Mouse (Mus musculus): Measurements from ENCODE around the gene Cntln. TPM values are rescaled to one million over a fixed set of nuclear protein-coding genes. Genes with fewer than 3 reads are reported as not detected.
A peak's percentile ranks its signal among the peaks of the same experiment; 100 is the strongest.

Gene Cntln
- polyA plus RNA-seq, 1 experiment from 2014 or later: 5.0 TPM

DNA sequence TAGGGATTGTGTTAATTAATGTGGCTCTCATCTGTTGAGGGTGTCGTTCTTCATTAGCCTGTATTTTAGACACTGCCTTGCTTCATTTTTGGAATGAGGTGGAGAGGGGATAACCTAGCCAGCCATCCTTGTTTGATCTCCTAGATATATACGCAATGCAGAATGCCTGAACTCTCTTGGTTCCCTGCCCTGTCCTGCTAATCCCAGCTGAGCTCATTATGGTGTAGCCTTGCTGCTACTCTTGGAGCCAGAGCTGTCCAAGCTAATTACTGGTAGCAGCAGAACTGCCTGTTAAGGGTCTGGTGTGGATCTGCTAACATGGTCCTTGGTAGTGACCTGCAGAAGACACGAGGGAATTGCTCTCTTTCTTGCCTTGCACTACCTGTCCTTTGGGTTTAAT, 122.7 kb downstream of the Cntln start:
- ATAC-seq: no peak
- H3K4me1 ChIP-seq (replicated peaks; ENCODE audit: control insufficient read depth, insufficient read depth, low read length): no peaks in the 10 kb centered on the region
- H3K9ac ChIP-seq (replicated peaks; ENCODE audit: low read depth, low read length): no peak overlapping the region
- no peaks in the 10 kb centered on the region for H3K27me3 ChIP-seq (replicated peaks; ENCODE audit: control insufficient read depth, insufficient read depth, low read length)
- WGBS: 43% methylated on average over 3 of the region's 3 CpGs
- H3K4me3 ChIP-seq (replicated peaks; ENCODE audit: low read length): no peak overlapping the region
- H3K4me2 ChIP-seq (ENCODE audit: low read length): no peak overlapping the region
- H3K36me3 ChIP-seq (ENCODE audit: control insufficient read depth, insufficient read depth): no peaks in the 10 kb centered on the region
- H3K9me3 ChIP-seq (ENCODE audit: control insufficient read depth, low read length): no peaks in the 10 kb centered on the region
- no peak overlapping the region for H3K27ac ChIP-seq (ENCODE audit: low read length)

DNA sequence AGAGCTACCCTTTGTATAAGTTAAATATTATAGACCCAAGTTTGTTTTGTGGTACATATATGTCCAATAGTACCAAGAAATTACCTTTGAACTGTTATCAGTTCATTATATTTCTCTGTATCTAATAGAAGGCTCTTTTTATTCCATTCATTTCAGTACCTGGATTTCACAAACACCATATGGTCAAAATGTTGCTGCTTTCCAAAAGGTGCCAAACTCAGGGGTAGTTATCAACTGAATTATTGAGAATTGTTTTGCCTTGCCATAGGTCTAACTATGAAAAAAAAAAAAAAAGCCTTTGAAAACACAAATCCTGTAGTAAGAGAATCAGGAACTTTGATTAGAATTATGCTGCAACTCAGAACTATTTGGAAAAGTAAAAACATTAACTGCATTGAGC, 126.7 kb downstream of the Cntln start:
- Histone ChIP-seq H3K27me3 (replicated peaks; ENCODE audit: control insufficient read depth, insufficient read depth, low read length) (no peaks in the 10 kb centered on the region), H3K4me1 (replicated peaks; ENCODE audit: control insufficient read depth, insufficient read depth, low read length) (no peaks in the 10 kb centered on the region), H3K4me2 (ENCODE audit: low read length) (no peak overlapping the region), H3K9ac (replicated peaks; ENCODE audit: low read depth, low read length) (no peak overlapping the region), H3K9me3 (ENCODE audit: control insufficient read depth, low read length) (no peaks in the 10 kb centered on the region), H3K36me3 (ENCODE audit: control insufficient read depth, insufficient read depth) (no peaks in the 10 kb centered on the region), H3K27ac (ENCODE audit: low read length) (no peak overlapping the region), H3K4me3 (replicated peaks; ENCODE audit: low read length) (no peak overlapping the region)
- no peak for ATAC-seq

GRCm38 (mm10) chr4:85045748-85046147, 161.6 kb downstream of the Cntln start:
- no peak overlapping the region for H3K9ac ChIP-seq (replicated peaks; ENCODE audit: low read depth, low read length)
- H3K27ac ChIP-seq (ENCODE audit: low read length): no peak overlapping the region
- no peak overlapping the region for H3K4me2 ChIP-seq (ENCODE audit: low read length)
- no peaks in the 10 kb centered on the region for H3K9me3 ChIP-seq (ENCODE audit: control insufficient read depth, low read length)
- no peaks in the 10 kb centered on the region for H3K36me3 ChIP-seq (ENCODE audit: control insufficient read depth, insufficient read depth)
- H3K4me3 ChIP-seq (replicated peaks; ENCODE audit: low read length): no peak overlapping the region
- no peaks in the 10 kb centered on the region for H3K27me3 ChIP-seq (replicated peaks; ENCODE audit: control insufficient read depth, insufficient read depth, low read length)
- ATAC-seq: no peak
- 3% methylated on average over 2 of the region's 2 CpGs for WGBS
- H3K4me1 ChIP-seq (replicated peaks; ENCODE audit: control insufficient read depth, insufficient read depth, low read length): peaks cover 7% of the 10 kb centered on the region

GRCm38 (mm10) chr4:85049933-85050553, 165.9 kb downstream of the Cntln start:
- peak; percentile 75 for ATAC-seq
- Histone ChIP-seq H3K36me3 (ENCODE audit: control insufficient read depth, insufficient read depth) (no peaks in the 10 kb centered on the region), H3K4me3 (replicated peaks; ENCODE audit: low read length) (no peak overlapping the region), H3K9me3 (ENCODE audit: control insufficient read depth, low read length) (no peaks in the 10 kb centered on the region), H3K4me2 (ENCODE audit: low read length) (no peak overlapping the region), H3K9ac (replicated peaks; ENCODE audit: low read depth, low read length) (no peak overlapping the region), H3K27ac (ENCODE audit: low read length) (no peak overlapping the region), H3K4me1 (replicated peaks; ENCODE audit: control insufficient read depth, insufficient read depth, low read length) (peaks cover 7% of the 10 kb centered on the region), H3K27me3 (replicated peaks; ENCODE audit: control insufficient read depth, insufficient read depth, low read length) (no peaks in the 10 kb centered on the region)
- 41% methylated on average over 8 of the region's 8 CpGs for WGBS

DNA sequence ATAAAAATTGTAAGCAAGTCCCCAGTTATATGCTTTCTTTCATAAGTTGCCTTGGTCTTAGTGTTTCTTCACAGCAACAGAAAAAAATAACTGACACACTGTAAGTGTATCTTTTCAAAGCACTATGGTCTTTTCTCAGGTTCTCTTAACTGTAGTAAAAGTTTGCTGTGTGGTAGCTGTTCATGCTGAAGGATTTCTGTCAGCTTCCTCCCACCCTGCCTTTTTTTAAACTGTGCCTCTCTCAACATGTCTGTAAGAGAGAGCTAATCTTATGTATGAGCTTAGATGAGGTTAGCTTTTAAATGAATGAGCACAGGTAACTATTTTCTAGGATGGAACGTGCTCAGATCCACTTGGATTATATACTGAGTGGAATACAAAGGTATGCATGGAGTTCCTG, 170.5 kb downstream of the Cntln start:
- H3K27me3 ChIP-seq (replicated peaks; ENCODE audit: control insufficient read depth, insufficient read depth, low read length): no peaks in the 10 kb centered on the region
- WGBS: 66% methylated on average over 1 of the region's 1 CpGs
- no peak overlapping the region for H3K9ac ChIP-seq (replicated peaks; ENCODE audit: low read depth, low read length)
- no peak overlapping the region for H3K4me2 ChIP-seq (ENCODE audit: low read length)
- H3K4me3 ChIP-seq (replicated peaks; ENCODE audit: low read length): no peak overlapping the region
- H3K27ac ChIP-seq (ENCODE audit: low read length): no peak overlapping the region
- no peak for ATAC-seq
- H3K4me1 ChIP-seq (replicated peaks; ENCODE audit: control insufficient read depth, insufficient read depth, low read length): peaks cover 7% of the 10 kb centered on the region
- H3K9me3 ChIP-seq (ENCODE audit: control insufficient read depth, low read length): no peaks in the 10 kb centered on the region
- no peaks in the 10 kb centered on the region for H3K36me3 ChIP-seq (ENCODE audit: control insufficient read depth, insufficient read depth)

DNA sequence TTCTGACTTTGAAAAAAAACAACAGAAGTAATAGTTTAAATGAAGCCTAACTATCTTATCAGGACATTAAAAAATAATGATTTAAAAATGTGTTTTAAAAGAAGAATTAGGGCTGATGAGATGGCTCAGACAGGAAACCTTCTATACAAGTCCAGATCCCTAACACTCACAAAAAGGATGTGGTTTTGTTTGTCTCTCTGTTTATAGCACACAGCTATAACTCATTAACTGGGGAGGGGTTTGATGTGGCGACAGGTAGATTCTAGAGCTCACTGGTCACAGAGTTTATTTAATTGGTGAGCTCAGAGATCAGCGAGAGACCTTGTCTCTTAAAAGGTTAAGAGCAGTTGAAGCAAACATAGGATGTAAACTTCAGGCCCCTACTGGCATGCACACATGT, 175.5 kb downstream of the Cntln start:
- Histone ChIP-seq H3K4me2 (ENCODE audit: low read length) (no peak overlapping the region), H3K36me3 (ENCODE audit: control insufficient read depth, insufficient read depth) (no peaks in the 10 kb centered on the region), H3K27ac (ENCODE audit: low read length) (no peak overlapping the region), H3K27me3 (replicated peaks; ENCODE audit: control insufficient read depth, insufficient read depth, low read length) (no peaks in the 10 kb centered on the region), H3K4me1 (replicated peaks; ENCODE audit: control insufficient read depth, insufficient read depth, low read length) (no peaks in the 10 kb centered on the region), H3K9me3 (ENCODE audit: control insufficient read depth, low read length) (no peaks in the 10 kb centered on the region), H3K4me3 (replicated peaks; ENCODE audit: low read length) (no peak overlapping the region), H3K9ac (replicated peaks; ENCODE audit: low read depth, low read length) (no peak overlapping the region)
- ATAC-seq: no peak
- 98% methylated on average over 2 of the region's 2 CpGs for WGBS

DNA sequence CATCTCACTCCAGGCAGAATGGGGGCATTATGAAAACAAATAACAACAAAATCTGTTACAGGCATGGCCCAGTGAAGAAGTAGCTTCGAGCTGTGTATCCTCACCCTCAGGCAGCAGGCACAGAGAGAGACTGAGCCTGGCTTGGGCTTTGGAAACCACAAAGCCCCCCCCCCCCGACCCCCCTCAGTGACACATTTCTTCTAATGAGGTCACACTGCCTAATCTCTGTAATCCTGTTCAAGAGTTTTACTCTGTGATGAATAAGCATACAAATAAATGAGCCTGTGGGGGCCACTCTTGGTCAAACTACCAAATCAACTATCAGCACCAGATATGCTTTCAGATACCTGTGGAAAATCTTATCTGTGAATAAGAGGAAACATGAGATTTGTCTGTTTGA, 177.6 kb downstream of the Cntln start:
- no peak overlapping the region for H3K4me2 ChIP-seq (ENCODE audit: low read length)
- no peaks in the 10 kb centered on the region for H3K4me1 ChIP-seq (replicated peaks; ENCODE audit: control insufficient read depth, insufficient read depth, low read length)
- no peaks in the 10 kb centered on the region for H3K9me3 ChIP-seq (ENCODE audit: control insufficient read depth, low read length)
- H3K27ac ChIP-seq (ENCODE audit: low read length): no peak overlapping the region
- no peak for ATAC-seq
- no peak overlapping the region for H3K9ac ChIP-seq (replicated peaks; ENCODE audit: low read depth, low read length)
- no peak overlapping the region for H3K4me3 ChIP-seq (replicated peaks; ENCODE audit: low read length)
- no peaks in the 10 kb centered on the region for H3K36me3 ChIP-seq (ENCODE audit: control insufficient read depth, insufficient read depth)
- 24% methylated on average over 2 of the region's 2 CpGs for WGBS
- no peaks in the 10 kb centered on the region for H3K27me3 ChIP-seq (replicated peaks; ENCODE audit: control insufficient read depth, insufficient read depth, low read length)

GRCm38 (mm10) chr4:85096033-85096432, 211.9 kb downstream of the Cntln start:
- ATAC-seq: no peak
- no peak overlapping the region for H3K27ac ChIP-seq (ENCODE audit: low read length)
- no peak overlapping the region for H3K9ac ChIP-seq (replicated peaks; ENCODE audit: low read depth, low read length)
- WGBS: 48% methylated on average over 4 of the region's 4 CpGs
- no peaks in the 10 kb centered on the region for H3K9me3 ChIP-seq (ENCODE audit: control insufficient read depth, low read length)
- no peaks in the 10 kb centered on the region for H3K27me3 ChIP-seq (replicated peaks; ENCODE audit: control insufficient read depth, insufficient read depth, low read length)
- H3K4me2 ChIP-seq (ENCODE audit: low read length): no peak overlapping the region
- H3K4me3 ChIP-seq (replicated peaks; ENCODE audit: low read length): no peak overlapping the region
- H3K4me1 ChIP-seq (replicated peaks; ENCODE audit: control insufficient read depth, insufficient read depth, low read length): no peaks in the 10 kb centered on the region
- H3K36me3 ChIP-seq (ENCODE audit: control insufficient read depth, insufficient read depth): no peaks in the 10 kb centered on the region

DNA sequence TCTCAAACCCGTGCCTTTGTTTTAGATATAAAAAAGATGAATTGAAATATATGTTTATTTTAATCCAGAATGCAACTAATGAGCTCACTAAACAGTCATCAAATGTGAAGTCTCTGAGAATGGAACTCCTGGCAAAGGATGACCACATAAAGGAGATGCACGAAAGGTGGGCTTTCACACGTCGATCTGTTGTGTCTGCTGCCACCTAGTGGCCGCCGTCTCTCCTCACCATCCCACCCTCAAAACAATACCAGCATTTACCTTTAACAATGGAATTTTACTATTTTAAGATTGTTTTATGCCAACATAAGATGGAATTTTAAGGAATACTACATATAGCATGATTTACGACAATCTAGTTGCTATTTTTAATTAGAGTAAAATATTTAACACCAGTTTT, 212.6 kb downstream of the Cntln start:
- H3K9ac ChIP-seq (replicated peaks; ENCODE audit: low read depth, low read length): no peak overlapping the region
- no peaks in the 10 kb centered on the region for H3K9me3 ChIP-seq (ENCODE audit: control insufficient read depth, low read length)
- H3K27me3 ChIP-seq (replicated peaks; ENCODE audit: control insufficient read depth, insufficient read depth, low read length): no peaks in the 10 kb centered on the region
- H3K27ac ChIP-seq (ENCODE audit: low read length): no peak overlapping the region
- H3K4me2 ChIP-seq (ENCODE audit: low read length): no peak overlapping the region
- no peak overlapping the region for H3K4me3 ChIP-seq (replicated peaks; ENCODE audit: low read length)
- 15% methylated on average over 7 of the region's 7 CpGs for WGBS
- no peaks in the 10 kb centered on the region for H3K36me3 ChIP-seq (ENCODE audit: control insufficient read depth, insufficient read depth)
- H3K4me1 ChIP-seq (replicated peaks; ENCODE audit: control insufficient read depth, insufficient read depth, low read length): no peaks in the 10 kb centered on the region
- ATAC-seq: peak; percentile 91

DNA sequence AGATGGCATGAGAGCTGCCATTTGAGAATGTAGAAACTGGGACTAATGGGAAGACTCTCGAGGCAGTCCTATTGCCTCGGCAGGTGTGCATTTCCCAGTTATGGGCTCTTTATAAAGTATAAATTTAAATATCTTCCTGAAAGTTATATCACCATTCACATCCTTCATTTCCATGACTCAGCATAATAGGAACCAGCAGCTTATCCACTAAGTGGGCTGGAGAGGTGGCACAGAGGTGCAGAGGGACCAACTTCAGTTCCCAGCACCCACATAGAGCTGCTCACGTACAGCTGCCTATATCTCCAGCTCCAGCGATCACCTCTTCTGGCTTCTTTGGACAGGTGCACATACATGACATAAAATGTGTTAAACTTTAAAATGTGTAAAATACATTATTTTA, 218.1 kb downstream of the Cntln start:
- 95% methylated on average over 4 of the region's 4 CpGs for WGBS
- Histone ChIP-seq H3K36me3 (ENCODE audit: control insufficient read depth, insufficient read depth) (no peaks in the 10 kb centered on the region), H3K9me3 (ENCODE audit: control insufficient read depth, low read length) (no peaks in the 10 kb centered on the region), H3K4me3 (replicated peaks; ENCODE audit: low read length) (no peak overlapping the region), H3K4me1 (replicated peaks; ENCODE audit: control insufficient read depth, insufficient read depth, low read length) (no peaks in the 10 kb centered on the region), H3K4me2 (ENCODE audit: low read length) (no peak overlapping the region), H3K9ac (replicated peaks; ENCODE audit: low read depth, low read length) (no peak overlapping the region), H3K27ac (ENCODE audit: low read length) (no peak overlapping the region), H3K27me3 (replicated peaks; ENCODE audit: control insufficient read depth, insufficient read depth, low read length) (no peaks in the 10 kb centered on the region)
- ATAC-seq: no peak

Data from forebrain, embryonic 16.5 days (tissue).